Mouse (Mus musculus): ENCODE measurements around the gene Sh3rf3. TPM values are rescaled to one million over a fixed set of nuclear protein-coding genes. Genes with fewer than 3 reads are reported as not detected.

Sh3rf3 gene
- polyA plus RNA-seq, 2 experiments: not detected

DNA sequence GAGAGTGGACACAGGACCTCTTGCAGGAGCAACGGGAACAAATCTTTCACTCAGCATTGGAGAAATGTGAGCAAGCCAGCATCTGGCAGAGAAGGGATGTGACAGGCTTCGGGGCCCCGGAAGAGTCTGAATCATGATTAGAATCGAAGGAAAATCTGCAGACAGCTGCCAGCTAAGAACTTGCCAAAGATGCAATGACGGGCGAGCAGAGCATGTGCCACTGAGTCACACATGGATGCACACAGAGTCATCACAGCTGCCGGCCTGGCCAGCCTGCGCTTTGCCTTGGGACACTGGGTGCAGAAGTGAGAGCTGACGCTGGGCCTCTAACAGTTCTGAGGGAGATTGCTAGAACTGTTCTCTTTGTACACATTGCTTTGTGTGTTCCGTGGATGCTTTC, 264.8 kb downstream of the Sh3rf3 start:
- TF ChIP-seq CTCF (IDR thresholded peaks at IDR 0.05; ENCODE audit: low read depth): no peak
- no peak for TF ChIP-seq EP300 (IDR thresholded peaks at IDR 0.05; ENCODE audit: low read depth)
- Histone ChIP-seq H3K4me2 (ENCODE audit: low read depth) (no peak overlapping the region), H3K36me3 (replicated peaks; ENCODE audit: control insufficient read depth, insufficient read depth, low read depth) (no peaks in the 10 kb centered on the region), H3K9ac (replicated peaks) (no peak overlapping the region), H3K27me3 (ENCODE audit: control insufficient read depth, insufficient read depth, low read length) (no peaks in the 10 kb centered on the region), H3K4me1 (replicated peaks; ENCODE audit: control insufficient read depth in 2 of 2, insufficient read depth in 2 of 2, low read length in 1 of 2) (no peaks in the 10 kb centered on the region), H3K9me3 (ENCODE audit: control insufficient read depth, low read length) (no peaks in the 10 kb centered on the region), H3K4me3 (ENCODE audit: insufficient read depth in 1 of 2, low read depth in 2 of 2, low read length in 2 of 2) (no peak overlapping the region), H3K27ac (no peak overlapping the region)
- WGBS (ENCODE audit: insufficient replicate concordance): 66% methylated on average over 10 of the region's 10 CpGs
- ATAC-seq (ENCODE audit: insufficient read depth) (no peak), DNase-seq (ENCODE audit: low read depth in 3 of 3, low spot score in 3 of 3) (no peak)

DNA sequence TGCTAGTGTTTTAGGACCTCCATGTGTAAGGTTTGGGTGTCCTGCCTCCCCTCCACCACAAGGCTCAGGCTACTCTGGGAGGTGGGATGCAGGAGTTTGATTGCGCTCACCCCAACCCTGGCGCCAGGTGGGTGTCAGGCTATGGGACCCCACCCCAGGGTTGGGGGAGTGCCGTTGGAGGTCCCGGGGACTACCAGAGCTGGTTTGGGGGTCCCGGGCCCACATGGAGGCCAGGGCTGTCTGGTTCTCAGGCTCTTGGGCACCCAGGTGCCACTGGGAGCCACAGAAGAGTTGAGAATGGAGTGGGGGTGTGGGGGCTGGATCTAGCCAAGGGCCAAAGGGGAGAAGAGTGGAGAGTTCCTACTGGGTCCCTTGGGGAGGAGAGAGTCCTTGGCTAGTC, 272.4 kb downstream of the Sh3rf3 start:
- no peak for ATAC-seq (ENCODE audit: insufficient read depth)
- H3K9ac ChIP-seq (replicated peaks): no peak overlapping the region
- no peak overlapping the region for H3K27ac ChIP-seq
- TF ChIP-seq EP300 (IDR thresholded peaks at IDR 0.05; ENCODE audit: low read depth): no peak
- no peaks in the 10 kb centered on the region for H3K36me3 ChIP-seq (replicated peaks; ENCODE audit: control insufficient read depth, insufficient read depth, low read depth)
- no peaks in the 10 kb centered on the region for H3K9me3 ChIP-seq (ENCODE audit: control insufficient read depth, low read length)
- no peak for DNase-seq (ENCODE audit: low read depth in 3 of 3, low spot score in 3 of 3)
- H3K4me2 ChIP-seq (ENCODE audit: low read depth): no peak overlapping the region
- H3K27me3 ChIP-seq (ENCODE audit: control insufficient read depth, insufficient read depth, low read length): no peaks in the 10 kb centered on the region
- H3K4me3 ChIP-seq (ENCODE audit: insufficient read depth in 1 of 2, low read depth in 2 of 2, low read length in 2 of 2): no peak overlapping the region
- WGBS (ENCODE audit: insufficient replicate concordance): 67% methylated on average over 5 of the region's 5 CpGs
- H3K4me1 ChIP-seq (replicated peaks; ENCODE audit: control insufficient read depth in 2 of 2, insufficient read depth in 2 of 2, low read length in 1 of 2): no peaks in the 10 kb centered on the region

DNA sequence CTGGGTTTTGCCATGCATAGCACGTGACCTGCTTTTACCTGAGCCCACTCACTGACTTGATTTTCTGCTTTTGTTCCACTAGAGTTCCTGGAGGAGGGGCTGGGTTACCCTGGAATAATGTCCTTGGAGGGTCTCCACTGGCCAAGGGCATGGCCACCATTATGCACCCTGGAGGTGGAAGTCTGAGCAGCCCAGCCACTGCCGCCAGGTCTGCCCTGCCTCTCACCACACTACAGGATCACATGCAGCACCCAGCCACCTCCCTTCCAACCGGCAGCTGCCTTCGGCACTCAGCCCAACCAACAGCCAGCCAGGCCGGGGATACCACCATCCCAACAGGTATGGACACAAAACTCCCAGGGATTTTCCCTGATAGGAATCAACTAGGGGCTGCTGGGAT, 273.4 kb downstream of the Sh3rf3 start:
- ATAC-seq (ENCODE audit: insufficient read depth) (no peak), DNase-seq (ENCODE audit: low read depth in 3 of 3, low spot score in 3 of 3) (no peak)
- Histone ChIP-seq H3K27ac (no peak overlapping the region), H3K36me3 (replicated peaks; ENCODE audit: control insufficient read depth, insufficient read depth, low read depth) (no peaks in the 10 kb centered on the region), H3K4me3 (ENCODE audit: insufficient read depth in 1 of 2, low read depth in 2 of 2, low read length in 2 of 2) (no peak overlapping the region), H3K9me3 (ENCODE audit: control insufficient read depth, low read length) (no peaks in the 10 kb centered on the region), H3K4me2 (ENCODE audit: low read depth) (no peak overlapping the region), H3K27me3 (ENCODE audit: control insufficient read depth, insufficient read depth, low read length) (no peaks in the 10 kb centered on the region), H3K4me1 (replicated peaks; ENCODE audit: control insufficient read depth in 2 of 2, insufficient read depth in 2 of 2, low read length in 1 of 2) (no peaks in the 10 kb centered on the region), H3K9ac (replicated peaks) (no peak overlapping the region)
- TF ChIP-seq CTCF (IDR thresholded peaks at IDR 0.05; ENCODE audit: low read depth) (no peak), EP300 (IDR thresholded peaks at IDR 0.05; ENCODE audit: low read depth) (no peak)
- 53% methylated on average over 5 of the region's 5 CpGs for WGBS (ENCODE audit: insufficient replicate concordance)

DNA sequence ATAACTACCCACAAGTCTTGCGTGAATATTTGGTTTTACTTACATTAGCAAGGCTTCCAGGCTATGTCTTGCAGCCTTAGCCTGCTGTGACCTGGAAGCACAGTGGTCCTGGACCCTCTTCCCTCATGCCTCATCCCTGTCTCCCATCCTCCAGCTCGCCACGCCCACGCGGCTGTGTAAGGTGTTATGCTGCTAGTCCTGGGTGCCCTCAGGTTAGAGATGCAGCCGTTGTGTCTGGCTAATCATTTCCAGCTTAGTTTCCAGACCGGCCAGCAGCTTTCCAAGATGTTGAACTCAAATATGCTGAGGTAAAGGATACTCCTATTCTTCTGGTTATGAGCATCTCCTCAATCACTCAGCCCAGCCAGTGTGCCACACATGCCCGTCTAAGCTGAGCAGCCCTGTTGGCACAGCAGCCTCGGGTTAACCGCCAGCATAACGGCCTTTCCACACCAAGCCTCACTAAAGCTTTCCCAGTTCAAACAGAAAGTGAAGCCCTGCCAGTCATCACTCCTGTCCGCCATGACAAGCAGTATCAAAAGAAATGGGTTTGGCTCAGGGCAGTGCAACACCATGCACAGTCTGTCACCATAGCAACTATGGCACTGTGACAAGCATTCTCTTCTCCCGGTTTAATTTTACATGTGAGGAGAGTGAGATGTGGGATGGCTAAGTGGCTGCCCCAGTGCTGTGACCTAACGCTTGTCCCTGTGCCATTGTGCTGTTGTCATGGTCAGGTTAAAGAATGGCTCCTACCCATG, 276.9 kb downstream of the Sh3rf3 start:
- ATAC-seq (ENCODE audit: insufficient read depth) (no peak), DNase-seq (ENCODE audit: low read depth in 3 of 3, low spot score in 3 of 3) (no peak)
- 65% methylated on average over 14 of the region's 14 CpGs for WGBS (ENCODE audit: insufficient replicate concordance)
- Histone ChIP-seq H3K4me2 (ENCODE audit: low read depth) (no peak overlapping the region), H3K27ac (no peak overlapping the region), H3K9ac (replicated peaks) (no peak overlapping the region), H3K4me3 (ENCODE audit: insufficient read depth in 1 of 2, low read depth in 2 of 2, low read length in 2 of 2) (no peak overlapping the region), H3K4me1 (replicated peaks; ENCODE audit: control insufficient read depth in 2 of 2, insufficient read depth in 2 of 2, low read length in 1 of 2) (no peaks in the 10 kb centered on the region), H3K27me3 (ENCODE audit: control insufficient read depth, insufficient read depth, low read length) (no peaks in the 10 kb centered on the region), H3K36me3 (replicated peaks; ENCODE audit: control insufficient read depth, insufficient read depth, low read depth) (no peaks in the 10 kb centered on the region), H3K9me3 (ENCODE audit: control insufficient read depth, low read length) (no peaks in the 10 kb centered on the region)
- TF ChIP-seq CTCF (IDR thresholded peaks at IDR 0.05; ENCODE audit: low read depth): no peak
- no peak for TF ChIP-seq EP300 (IDR thresholded peaks at IDR 0.05; ENCODE audit: low read depth)

DNA sequence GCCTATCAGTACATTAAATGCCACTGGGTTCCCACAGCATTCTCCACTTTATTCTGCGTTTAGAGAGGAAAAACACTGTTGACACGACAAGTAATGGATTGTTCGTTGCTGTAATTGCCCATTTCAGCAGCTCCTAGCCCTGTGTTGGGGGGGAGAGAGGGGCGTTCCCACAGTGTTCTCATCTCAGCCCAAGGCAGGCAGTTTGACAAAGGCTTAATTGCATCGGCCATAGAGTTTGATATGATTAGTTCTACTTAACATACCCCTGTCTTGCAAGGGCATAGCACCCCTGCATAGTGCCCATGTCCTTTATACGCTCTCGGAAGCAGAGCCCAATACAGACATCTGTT, 277.4 kb downstream of the Sh3rf3 start:
- DNase-seq (ENCODE audit: low read depth in 3 of 3, low spot score in 3 of 3): no peak
- H3K4me2 ChIP-seq (ENCODE audit: low read depth): no peak overlapping the region
- no peaks in the 10 kb centered on the region for H3K4me1 ChIP-seq (replicated peaks; ENCODE audit: control insufficient read depth in 2 of 2, insufficient read depth in 2 of 2, low read length in 1 of 2)
- no peak for ATAC-seq (ENCODE audit: insufficient read depth)
- H3K36me3 ChIP-seq (replicated peaks; ENCODE audit: control insufficient read depth, insufficient read depth, low read depth): no peaks in the 10 kb centered on the region
- H3K9me3 ChIP-seq (ENCODE audit: control insufficient read depth, low read length): no peaks in the 10 kb centered on the region
- no peak overlapping the region for H3K9ac ChIP-seq (replicated peaks)
- TF ChIP-seq EP300 (IDR thresholded peaks at IDR 0.05; ENCODE audit: low read depth) (no peak), CTCF (IDR thresholded peaks at IDR 0.05; ENCODE audit: low read depth) (no peak)
- H3K4me3 ChIP-seq (ENCODE audit: insufficient read depth in 1 of 2, low read depth in 2 of 2, low read length in 2 of 2): no peak overlapping the region
- WGBS (ENCODE audit: insufficient replicate concordance): 57% methylated on average over 7 of the region's 7 CpGs
- H3K27ac ChIP-seq: no peak overlapping the region
- no peaks in the 10 kb centered on the region for H3K27me3 ChIP-seq (ENCODE audit: control insufficient read depth, insufficient read depth, low read length)

Measured in liver, embryonic 14.5 days (tissue).